Mouse (Mus musculus) CD4-positive helper T cell, adult 2 months (primary cell): ENCODE measurements around the gene Cdyl2.

Experiments used
- DNase-seq: peaks from one replicate; pipeline ENCODE4 v3.0.0-alpha.2; 2012; ENCODE audit warnings: low read depth, missing footprints, low spot score

The Cdyl2 gene

DNA sequence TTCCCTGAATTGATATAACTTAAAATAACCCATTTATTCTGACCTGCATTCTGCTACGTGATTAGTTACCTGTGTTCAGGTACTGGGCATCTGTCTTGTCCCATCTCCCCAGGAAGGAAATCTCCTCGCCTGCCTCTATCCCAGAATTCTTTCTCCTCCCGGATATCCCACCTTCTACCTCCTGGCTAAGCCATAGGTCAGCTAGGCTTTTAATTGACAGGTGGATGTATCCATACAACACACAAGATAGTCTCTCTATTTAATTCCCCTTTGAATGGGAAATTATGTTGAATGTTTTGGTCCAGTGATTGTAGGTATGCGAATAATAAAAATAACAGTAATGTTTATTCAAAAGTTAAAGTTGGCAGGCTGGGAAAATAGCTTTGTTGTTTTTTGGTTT is 59.7 kb downstream of the Cdyl2 start:
- DNase-seq = no peak

DNA sequence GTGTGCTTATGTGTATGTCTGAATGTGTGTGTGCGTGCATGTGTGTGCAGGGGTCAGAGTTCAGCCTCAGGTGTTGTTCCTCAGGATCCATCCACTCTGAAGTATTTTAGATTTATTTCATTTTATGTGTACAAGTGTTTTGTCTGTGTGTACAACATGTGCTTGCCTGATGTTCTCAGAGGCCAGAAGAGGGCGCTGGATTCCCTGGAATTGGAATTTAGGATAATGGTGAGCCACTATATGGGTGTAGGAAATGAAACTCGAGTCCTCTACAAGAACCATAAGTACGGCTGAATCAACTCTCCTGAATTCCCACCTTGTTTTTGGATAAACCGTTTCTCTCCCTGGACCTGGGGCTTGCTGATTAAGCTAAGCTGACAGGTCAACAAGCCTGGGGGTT is 61.2 kb downstream of the Cdyl2 start:
- peak; percentile 26 for DNase-seq

DNA sequence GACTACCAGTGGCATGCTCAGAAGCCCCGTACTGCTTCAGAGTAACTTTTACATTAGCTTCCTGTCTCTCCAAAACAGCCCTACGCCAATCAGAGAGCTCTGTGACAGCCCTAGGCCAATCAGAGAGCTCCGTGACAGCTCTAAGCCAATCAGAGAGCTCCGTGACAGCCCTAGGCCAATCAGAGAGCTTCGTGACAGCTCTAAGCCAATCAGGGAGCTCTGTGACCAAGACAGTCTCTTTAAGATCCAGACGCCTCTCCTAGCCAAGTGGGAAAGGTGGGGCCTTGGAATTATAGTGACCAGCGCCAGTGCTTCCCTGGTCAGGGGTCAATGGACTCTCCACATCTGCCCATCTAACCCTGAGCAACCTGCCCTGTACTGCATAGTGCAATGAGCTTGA is 62.2 kb downstream of the Cdyl2 start:
- no peak for DNase-seq

DNA sequence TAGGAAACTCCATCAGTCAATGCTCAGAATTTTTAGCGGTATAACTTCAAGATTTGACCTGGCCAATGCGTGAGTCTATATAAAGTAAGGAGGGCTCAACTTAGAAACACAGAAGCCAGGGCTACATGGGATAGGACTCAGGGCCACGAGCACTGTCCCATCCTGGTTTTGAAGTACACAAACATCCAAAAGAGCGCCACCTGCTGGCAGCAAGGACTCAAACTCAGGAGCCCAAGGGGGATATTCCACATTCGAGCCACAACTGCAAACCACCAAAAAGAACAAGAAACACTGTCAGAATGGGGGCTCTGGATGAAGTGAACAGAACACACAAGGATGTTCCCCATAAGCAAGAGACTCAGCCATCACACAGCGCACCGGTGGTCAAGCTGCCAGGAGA is 63.8 kb downstream of the Cdyl2 start:
- no peak for DNase-seq

DNA sequence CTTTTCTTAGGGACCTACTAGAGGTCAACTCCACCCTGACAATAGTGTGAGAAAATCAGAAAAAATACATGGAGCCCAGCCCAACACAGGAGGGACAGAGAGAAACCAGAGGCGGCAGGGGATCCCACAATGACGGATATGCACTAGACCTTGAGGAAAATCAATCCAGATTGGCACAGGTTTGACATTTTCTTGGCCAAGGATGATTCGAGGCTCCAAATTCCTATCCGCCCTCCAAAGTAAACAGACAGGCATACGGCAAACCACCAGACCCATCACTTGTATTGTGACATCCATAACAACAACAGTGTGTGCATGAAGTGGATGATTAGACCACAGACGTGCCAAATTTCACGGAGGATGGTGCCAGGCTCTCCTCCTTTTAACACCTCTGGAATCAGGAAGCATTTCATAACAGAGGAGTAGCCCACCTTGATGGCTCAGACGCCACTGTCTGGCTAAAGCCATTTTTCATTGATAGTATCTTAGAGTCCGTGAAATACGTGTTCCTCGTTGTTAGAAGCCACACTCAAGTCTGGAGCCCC is 65.9 kb downstream of the Cdyl2 start:
- no peak for DNase-seq

DNA sequence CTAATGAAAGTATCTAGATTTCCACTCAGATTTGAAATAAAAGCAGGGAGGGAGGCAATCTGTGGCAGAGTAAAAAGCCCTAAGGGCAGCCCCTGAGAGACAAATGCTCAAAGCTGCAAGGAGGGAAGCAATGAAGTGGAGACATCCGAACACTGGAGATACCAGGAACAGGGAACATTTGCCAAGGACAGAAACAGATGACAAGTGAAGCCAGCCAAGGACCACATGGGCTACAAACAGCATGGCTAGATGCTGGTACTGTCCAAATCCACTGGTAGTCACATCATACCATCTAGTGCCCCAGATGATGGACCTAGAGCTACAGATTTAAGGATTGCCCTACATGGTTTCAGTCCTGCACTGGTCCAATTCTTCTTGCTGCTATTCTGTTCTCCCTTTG is 71.3 kb downstream of the Cdyl2 start:
- DNase-seq = no peak

DNA sequence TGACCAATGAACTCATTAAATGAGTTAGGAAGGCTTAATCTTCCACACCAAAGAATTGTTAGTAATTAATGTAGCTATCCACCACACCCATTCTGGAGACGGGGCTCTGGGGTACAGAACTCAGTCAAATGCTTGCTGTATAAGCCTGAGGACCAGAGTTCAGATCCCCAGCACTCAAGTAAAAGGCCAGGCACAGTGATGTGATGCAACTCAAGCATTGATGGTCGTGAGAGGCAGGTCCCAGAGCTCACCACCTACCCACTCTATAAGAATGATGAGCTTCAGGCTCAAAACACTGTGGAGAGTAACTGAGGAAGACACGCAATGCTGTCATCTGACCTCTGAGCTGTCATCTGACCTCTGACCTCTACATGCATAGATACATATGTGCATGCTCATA is 76.0 kb downstream of the Cdyl2 start:
- no peak for DNase-seq

DNA sequence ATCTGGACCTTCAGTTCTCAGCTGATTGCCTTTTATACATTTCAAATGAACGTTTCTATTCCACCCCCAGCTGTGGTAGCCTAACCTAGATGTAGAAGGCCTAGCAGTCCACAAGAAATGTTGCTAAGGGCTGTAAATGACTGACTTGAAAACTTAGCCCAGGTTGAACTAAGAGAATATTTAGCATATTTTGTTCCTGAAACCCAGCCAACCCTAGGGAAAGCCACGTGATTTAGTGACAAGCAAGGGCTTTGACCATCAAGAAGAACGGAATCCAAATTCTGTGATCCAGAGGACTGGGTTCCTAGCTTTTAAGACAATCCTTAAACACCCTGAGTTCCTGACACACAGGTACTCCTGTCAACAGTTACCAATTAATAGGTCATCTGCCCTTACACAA is 77.9 kb downstream of the Cdyl2 start:
- DNase-seq = no peak

DNA sequence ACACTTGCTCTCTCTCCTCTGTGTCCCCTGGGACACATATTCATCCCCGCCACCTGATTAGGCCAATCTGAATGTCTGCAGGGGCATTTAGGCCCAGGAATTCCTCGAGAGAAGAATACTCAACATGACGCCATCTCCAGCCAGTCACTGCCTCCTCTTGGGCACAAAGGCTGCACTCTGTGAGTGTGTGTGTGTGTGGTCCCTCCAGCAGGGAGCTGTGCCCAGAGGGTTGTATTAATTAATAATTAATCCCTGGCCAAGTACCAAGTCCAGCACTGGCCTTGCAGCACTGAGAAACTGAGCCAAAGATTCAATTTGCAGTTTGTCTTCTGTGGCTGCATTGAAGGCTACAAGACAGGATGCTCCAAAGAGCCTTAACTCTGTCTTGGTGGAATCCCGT is 79.8 kb downstream of the Cdyl2 start:
- DNase-seq = no peak

DNA sequence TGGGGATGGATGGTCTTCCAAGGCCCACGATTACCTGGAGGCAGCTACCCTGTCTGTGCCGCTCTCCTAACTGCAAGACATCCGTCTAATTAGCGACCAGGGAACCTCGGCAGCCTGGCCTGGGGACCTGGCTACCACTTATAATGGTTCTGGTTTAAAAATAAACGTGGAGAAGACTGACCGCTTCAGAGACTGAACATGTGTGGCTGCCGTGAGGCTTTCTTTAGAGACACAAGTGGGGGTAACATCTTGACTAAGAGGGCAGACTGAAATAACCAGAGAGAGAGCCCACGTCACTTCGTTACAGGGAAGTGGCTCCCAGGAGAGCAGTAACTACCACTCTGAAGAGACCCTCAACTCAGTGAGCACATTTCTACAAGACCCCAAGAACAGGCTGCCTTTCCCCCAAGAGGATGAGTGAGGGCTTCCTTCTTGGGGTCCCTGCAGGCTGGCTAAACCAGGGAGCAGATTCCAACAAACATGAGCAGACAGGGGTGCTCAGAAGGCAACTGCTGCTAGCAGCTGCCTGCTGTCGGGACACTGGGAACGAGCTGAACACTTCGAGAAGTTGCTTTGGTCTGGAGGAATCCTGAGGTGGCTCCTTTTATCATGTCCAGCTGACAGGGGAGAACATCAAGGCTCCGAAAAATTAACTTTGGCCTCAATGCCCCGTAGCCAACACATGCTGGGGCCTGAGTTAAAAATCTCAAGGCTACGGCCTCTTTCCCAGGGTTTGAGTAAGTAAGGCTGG is 82.6 kb downstream of the Cdyl2 start:
- no peak for DNase-seq

DNA sequence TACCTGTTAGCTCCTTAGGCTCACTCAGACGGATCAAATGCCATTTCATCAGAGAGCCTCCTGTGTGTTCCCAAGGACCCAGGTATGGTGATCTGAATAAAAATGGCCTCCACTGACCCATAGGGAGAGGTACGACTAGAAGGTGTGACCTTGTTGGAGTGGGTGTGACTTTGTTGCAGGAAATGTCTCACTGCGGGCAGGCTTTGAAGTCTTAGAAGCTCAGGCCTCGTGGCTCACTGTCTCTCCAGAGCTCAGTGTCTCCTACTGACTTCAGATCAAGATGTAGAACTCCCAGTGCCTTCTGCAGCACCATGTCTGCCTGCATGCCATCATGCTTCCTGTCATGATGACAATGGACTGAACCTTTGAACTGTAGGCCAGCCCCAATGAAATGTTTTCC is 87.4 kb downstream of the Cdyl2 start:
- DNase-seq = peak; percentile 39

DNA sequence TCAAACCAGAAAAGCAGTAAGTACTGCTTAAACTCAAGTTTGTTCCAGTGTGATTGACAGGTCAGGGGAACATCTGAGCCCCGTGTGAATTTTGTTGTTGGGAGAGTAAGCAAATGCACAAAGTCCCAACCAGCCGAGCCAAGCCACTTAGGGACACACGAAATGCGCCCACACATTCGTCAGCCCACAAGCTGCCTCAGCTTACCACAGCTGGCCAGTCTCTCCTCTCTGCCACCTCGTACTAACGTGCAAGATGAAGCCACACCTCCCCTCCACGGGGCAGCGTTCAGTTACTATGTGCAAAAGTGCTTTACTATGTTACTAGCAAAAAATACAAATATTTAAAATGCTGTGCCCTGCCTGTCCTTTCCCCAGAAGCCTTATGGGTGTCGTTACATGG is 91.9 kb downstream of the Cdyl2 start:
- no peak for DNase-seq

DNA sequence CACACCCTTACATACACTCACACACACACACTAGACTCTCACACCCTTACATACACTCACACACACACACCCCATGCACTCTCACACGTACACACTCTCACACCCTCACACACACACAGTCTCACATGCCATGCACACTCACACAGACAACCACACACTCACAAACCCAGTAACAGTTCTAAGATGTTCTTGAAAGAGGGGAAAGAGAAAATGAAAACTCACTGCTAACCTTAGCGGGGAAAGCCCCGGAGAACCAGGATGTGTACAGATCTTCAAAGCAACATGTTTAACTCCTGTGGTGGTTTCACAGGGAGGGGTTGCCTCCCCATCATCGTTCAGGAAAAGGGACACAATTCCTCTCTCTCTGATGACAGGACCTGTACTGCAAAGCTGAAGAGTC is 94.8 kb downstream of the Cdyl2 start:
- peak; percentile 87 for DNase-seq

DNA sequence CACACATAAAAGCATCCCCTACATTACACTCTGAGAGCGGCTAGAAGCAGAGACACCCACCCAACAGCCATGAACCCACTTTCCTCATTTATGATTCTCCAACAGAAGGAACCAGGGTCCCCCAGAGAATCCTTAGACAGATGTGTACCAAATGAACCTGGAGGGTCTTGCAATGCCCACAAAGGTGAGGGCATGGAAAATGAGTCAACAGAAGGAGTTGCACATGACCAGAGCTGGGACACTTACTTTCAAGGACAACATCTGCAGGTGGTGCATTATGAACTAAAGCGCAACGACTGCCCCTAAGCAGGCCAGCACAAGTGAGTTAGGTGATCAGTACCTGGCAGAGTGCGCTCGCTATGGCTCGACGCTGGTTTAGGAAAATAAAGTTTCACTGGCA is 95.6 kb downstream of the Cdyl2 start:
- DNase-seq = no peak

DNA sequence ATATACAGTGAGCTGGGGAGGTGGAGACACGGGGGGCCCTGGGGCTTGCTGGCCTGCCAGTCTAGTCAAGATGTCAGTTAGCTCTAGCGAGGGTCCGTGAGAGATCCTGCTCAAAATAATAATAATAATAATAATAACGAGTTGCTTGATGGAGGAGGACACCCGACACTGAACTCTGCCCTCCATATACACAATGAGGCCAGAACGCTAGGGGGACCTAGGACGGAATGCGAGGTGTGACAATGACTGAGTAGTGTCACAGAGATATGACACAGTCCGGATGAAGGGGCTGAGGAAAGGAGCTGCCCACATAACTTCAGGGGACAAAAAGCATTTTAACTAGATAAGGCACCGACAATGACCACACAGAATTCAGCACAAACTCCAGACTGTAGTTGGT is 96.4 kb downstream of the Cdyl2 start:
- no peak for DNase-seq

DNA sequence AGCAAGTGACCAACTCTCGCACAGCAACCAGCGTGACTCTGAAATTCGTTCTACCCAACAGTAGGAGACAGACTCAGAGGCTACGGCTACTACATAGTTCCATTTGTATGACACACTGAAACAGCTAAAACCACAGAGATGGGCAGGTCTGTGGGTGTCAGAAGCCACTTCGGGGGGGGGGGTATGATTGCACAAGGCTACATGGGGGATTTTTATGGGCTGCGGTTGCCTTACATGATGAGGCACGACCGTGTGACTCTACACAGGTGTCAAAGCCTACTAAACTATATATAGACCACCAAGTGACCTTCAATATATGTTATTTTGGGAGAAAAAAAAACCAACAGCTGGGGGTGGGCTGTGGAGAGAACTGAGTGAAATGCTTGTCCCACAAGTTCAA is 96.8 kb downstream of the Cdyl2 start:
- peak; percentile 84 for DNase-seq

DNA sequence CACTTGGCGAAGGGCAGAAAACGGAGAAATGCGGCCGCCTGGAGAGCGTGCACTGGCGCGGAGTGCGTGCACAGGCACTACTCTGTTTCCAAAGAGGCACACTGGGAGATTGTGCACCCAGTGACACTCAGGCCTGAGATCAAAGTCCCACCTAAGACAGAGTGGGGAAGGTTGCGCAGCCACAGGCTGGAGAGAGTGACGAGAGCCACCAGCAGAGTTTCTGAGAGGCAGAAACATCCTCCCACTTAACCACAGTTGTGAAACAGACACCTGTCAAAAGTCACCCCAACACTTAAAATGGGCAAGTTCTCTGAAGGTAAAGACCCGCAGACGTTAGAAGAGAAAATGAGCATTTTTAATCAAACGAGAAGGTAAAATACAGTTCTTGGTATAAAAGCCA is 97.5 kb downstream of the Cdyl2 start:
- peak; percentile 86 for DNase-seq

DNA sequence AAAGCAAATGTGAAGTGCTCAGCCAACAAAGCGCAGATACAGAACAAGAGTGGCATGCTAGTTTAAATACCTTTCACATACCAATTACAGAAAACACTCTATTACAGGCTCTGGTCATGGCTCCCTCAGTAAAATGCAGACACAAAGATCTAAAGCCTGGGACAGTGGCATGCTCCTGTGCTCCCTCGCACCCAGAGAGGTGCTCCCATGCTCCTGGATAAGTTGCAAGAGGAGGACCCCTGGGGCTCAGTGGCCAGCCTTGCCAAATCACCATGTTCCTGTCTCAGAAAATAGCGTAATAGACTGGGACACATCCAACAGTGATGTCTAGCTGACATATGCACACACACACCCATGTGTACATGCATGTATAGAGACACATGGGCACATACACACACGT is 98.4 kb downstream of the Cdyl2 start:
- DNase-seq = no peak

DNA sequence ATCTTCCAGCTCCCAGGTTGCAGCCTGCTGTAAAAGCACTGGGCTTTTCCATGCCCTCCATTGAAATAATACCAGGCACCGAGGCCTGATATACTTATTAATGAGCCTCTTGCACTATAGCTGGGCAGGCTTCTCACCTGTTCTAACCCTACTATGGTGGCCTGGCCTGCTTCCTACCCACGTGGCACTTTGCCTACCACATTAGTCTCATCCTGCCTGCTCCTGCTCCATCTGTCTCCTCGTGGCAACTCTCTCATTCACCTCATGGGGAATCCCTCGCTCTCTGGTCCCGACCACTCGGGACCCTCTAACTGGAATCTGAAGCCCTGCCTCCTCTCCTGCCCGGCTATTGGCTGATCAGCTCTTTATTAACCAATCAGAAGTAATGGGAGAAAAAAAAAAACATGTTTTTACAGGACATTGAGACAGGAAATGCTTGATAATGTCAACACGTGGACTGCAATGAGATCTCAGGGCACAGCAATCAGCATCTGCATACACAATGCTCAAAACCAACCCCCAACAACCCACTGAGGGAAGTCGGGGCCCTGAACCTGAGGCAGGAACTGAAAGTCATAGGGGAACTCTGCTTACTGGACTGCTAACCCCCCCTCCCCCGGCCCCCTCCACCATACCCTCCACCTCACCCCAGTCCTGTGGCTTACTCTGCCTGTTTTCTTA is 99.2 kb downstream of the Cdyl2 start:
- DNase-seq = no peak

DNA sequence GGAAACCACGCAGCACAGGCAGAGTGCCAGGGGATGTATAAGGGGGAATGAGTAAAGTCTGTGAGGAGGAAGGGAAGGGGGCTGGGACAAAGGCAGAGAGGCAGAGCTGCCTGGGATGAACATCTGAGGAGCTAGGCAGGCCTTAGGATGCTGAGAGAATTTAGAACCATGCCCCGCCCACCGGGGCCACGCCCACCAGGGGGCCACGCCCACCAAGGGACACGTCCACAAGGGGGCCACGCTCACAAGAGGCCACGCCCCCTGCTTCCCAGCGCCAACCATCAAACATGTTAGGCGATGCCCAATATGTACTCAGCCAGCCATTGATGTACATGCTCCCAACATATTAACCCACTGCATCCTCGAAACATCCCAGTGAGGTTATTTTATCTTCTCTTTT is 102.7 kb downstream of the Cdyl2 start:
- peak; percentile 36 for DNase-seq

DNA sequence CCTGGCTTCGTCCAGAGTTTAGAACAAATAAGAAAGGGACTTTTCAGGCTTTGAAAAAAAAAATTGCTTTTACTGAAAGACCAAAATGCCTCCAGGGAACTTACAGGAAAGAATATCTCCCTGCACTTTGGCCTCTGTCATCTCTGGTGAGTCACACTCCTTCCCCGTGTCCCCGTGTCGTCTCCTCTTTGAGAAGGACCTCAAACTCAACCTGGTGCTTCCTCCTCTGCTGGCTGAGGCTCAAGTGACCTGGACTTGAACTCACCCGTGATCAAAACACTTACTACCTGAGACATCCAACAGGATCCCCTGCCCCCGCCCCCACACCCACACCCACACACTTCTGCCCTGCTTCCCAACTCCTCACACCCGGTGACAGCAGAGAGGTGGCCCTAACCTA is 103.8 kb downstream of the Cdyl2 start:
- DNase-seq = no peak

DNA sequence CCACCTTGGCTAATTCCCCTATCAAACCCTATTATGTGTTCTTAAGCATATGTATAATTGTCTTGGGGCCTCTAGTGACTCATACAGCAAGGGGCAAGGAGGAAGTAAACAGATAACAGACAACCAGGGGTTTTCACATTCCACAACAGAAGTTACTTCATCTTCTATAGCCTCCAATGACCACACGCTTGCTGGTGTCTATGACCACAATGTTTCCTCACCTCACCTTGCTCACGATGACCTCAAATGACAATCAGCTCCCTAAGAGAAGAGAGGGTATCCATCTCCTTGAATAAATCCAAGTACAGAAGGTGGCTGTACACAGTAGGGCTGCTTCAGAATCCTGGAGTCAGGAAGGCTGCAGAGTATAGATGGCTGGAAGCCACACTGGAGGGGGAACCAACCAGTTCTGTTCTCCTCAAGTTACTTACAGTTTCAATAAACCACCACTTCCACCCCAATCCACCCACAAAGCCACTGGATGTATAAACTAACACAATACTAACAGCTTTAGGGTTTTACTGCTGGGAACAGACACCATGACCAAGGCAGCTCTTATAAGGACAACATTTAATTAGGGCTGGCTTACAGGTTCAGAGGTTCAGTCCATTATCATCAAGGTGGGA is 104.8 kb downstream of the Cdyl2 start:
- no peak for DNase-seq

DNA sequence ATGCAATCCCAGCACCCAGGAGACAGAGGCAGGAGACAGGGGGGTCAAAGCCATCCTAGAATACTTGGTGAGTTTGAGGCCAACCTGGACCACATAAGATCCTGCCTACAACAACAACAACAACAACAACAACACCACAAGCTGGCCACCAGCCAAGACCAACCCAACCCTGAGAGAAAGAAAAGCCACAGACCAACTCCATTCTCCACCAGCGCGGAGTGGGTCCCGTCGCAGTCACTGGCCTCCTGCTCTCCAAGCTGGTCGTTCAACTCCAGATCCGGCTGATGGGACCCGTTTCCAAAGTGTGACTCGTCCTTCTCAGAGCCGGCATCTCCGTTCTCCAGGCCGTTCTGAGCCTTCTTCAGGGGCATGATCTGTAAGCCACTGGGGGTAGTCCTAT is 109.2 kb downstream of the Cdyl2 start:
- no peak for DNase-seq
